Mouse (Mus musculus) limb, embryonic 14.5 days (tissue): ENCODE data around the gene Epha3. TPM values are rescaled to one million over a fixed set of nuclear protein-coding genes. Genes with fewer than 3 reads are reported as not detected.

ENCODE experiments used
- ATAC-seq: fragments of 200-750 bp; cut with Nextera tagmentation; 2 replicates; pipeline ENCODE4 v1.8.0; 2017; ENCODE audit warnings: low read depth, moderate number of reproducible peaks, moderate TSS enrichment; ENCODE audit not compliant: low FRiP score
- DNase-seq: peaks from one replicate; pipeline ENCODE4 v3.0.0-alpha.2; 2015; ENCODE audit warnings: low spot score
- H3K27ac ChIP-seq: fragments of 300-500 bp; sonication (generic); replicated peaks from 2 replicates; pipeline ENCODE4 v1.5.1; 2014; ENCODE audit warnings: low read depth, mild to moderate bottlenecking, low read length, moderate library complexity, mixed read lengths
- H3K27me3 ChIP-seq: fragments of 300-500 bp; sonication (generic); 2 replicates; pipeline ENCODE4 v1.6.1; 2014; ENCODE audit warnings: low read length, mixed read lengths; ENCODE audit not compliant: control insufficient read depth, insufficient read depth
- H3K36me3 ChIP-seq: fragments of 300-500 bp; sonication (generic); 2 replicates; pipeline ENCODE4 v1.6.1; 2014; ENCODE audit warnings: mild to moderate bottlenecking, low read length, moderate library complexity, mixed read lengths; ENCODE audit not compliant: control insufficient read depth, insufficient read depth
- H3K4me1 ChIP-seq: fragments of 300-500 bp; sonication (generic); 2 replicates; pipeline ENCODE4 v1.6.1; 2014; ENCODE audit warnings: antibody characterized with exemption, low read length, mixed read lengths; ENCODE audit not compliant: control insufficient read depth, insufficient read depth
- H3K4me2 ChIP-seq: fragments of 300-500 bp; sonication (generic); replicated peaks from 2 replicates; pipeline ENCODE4 v1.6.1; 2014; ENCODE audit warnings: low read depth, mild to moderate bottlenecking, low read length, moderate library complexity; ENCODE audit not compliant: severe bottlenecking
- H3K4me3 ChIP-seq: fragments of 300-500 bp; sonication (generic); replicated peaks from 2 replicates; pipeline ENCODE4 v1.5.1; 2014; ENCODE audit warnings: low read length
- H3K9ac ChIP-seq: fragments of 300-500 bp; sonication (generic); 2 replicates; pipeline ENCODE4 v1.6.1; 2014; ENCODE audit warnings: mild to moderate bottlenecking, low read depth, low read length, moderate library complexity; ENCODE audit not compliant: severe bottlenecking
- H3K9me3 ChIP-seq: fragments of 300-500 bp; sonication (generic); 2 replicates; pipeline ENCODE4 v1.6.1; 2016; ENCODE audit warnings: low read length; ENCODE audit not compliant: control insufficient read depth
- POLR2A ChIP-seq: fragments of 200-500 bp; IDR thresholded peaks from 2 replicates; pipeline ENCODE4 v1.8.0; 2012; ENCODE audit warnings: inconsistent platforms, mild to moderate bottlenecking, moderate library complexity, borderline replicate concordance; ENCODE audit not compliant: insufficient read depth, insufficient read length; ENCODE audit errors: extremely low read depth
- WGBS: fragments of 180-500 bp; shearing (Covaris S2); extraction: QIAGEN DNeasy Blood & Tissue Kit; methylation state at CpG from one replicate; pipeline ENCODE4 v1.1.7; 2014; 5-methylcytosine and 5-hydroxymethylcytosine counted together
- polyA plus RNA-seq, 2 experiments: library from polyadenylated mRNA; depleted of rRNA in 1 of 2; stranded (reverse) in 1 of 2; unstranded in 1 of 2; fragments of >200 nt; fragmentation: Nextera tagmentation in 1 of 2; extraction: Ambion mirVana in 1 of 2; gene quantifications; 2 replicates each; pipeline versions ENCODE4 v1.2.1 to v1.2.3; 2012 to 2014

Epha3 gene
- polyA plus RNA-seq, 2 experiments = 15.7 to 26.6 TPM

GRCm38 (mm10) chr16:63566106-63566836 is 297.7 kb downstream of the Epha3 start:
- Histone ChIP-seq H3K4me2 (no peak overlapping the region), H3K36me3 (no peaks in the 10 kb centered on the region), H3K27me3 (no peaks in the 10 kb centered on the region; the same call in 1 of the 2 replicates), H3K9ac (no peak overlapping the region), H3K27ac (no peak overlapping the region), H3K4me1 (no peaks in the 10 kb centered on the region), H3K4me3 (no peak overlapping the region), H3K9me3 (no peaks in the 10 kb centered on the region)
- ATAC-seq (no peak), DNase-seq (no peak)
- no peak for TF ChIP-seq POLR2A
- WGBS = 69% methylated on average over 17 of the region's 17 CpGs

- DNase-seq (peak; percentile 47), ATAC-seq (peak; percentile 88)
- Histone ChIP-seq H3K4me1 (no peaks in the 10 kb centered on the region), H3K36me3 (no peaks in the 10 kb centered on the region), H3K9ac (no peak overlapping the region), H3K27me3 (no peaks in the 10 kb centered on the region), H3K9me3 (no peaks in the 10 kb centered on the region), H3K4me2 (no peak overlapping the region), H3K27ac (no peak overlapping the region), H3K4me3 (no peak overlapping the region)
- no peak for TF ChIP-seq POLR2A
- 16% methylated on average over 6 of the region's 6 CpGs for WGBS
Measured at GRCm38 (mm10) chr16:63556410-63557146, 307.4 kb downstream of the Epha3 start.

- no peak overlapping the region for H3K4me3 ChIP-seq
- no peaks in the 10 kb centered on the region for H3K4me1 ChIP-seq
- ATAC-seq (no peak), DNase-seq (no peak)
- no peak overlapping the region for H3K27ac ChIP-seq
- no peak for TF ChIP-seq POLR2A
- H3K36me3 ChIP-seq = no peaks in the 10 kb centered on the region
- no peak overlapping the region for H3K4me2 ChIP-seq
- WGBS = 94% methylated on average over 7 of the region's 7 CpGs
- 0 out of 2 replicates have a peak, but pooled peaks cover 3% of the 10 kb centered on the region for H3K27me3 ChIP-seq
- H3K9me3 ChIP-seq = no peaks in the 10 kb centered on the region
- no peak overlapping the region for H3K9ac ChIP-seq
Measured at GRCm38 (mm10) chr16:63552531-63552930, 311.4 kb downstream of the Epha3 start.

- ATAC-seq = no peak
- no peak overlapping the region for H3K9ac ChIP-seq
- H3K4me2 ChIP-seq = no peak overlapping the region
- 0 out of 2 replicates have a peak, but pooled peaks cover 3% of the 10 kb centered on the region for H3K27me3 ChIP-seq
- no peaks in the 10 kb centered on the region for H3K4me1 ChIP-seq
- H3K4me3 ChIP-seq = no peak overlapping the region
- H3K9me3 ChIP-seq = no peaks in the 10 kb centered on the region
- H3K36me3 ChIP-seq = no peaks in the 10 kb centered on the region
- no peak overlapping the region for H3K27ac ChIP-seq
- DNase-seq = peak; percentile 38
- no peak for TF ChIP-seq POLR2A
Measured at GRCm38 (mm10) chr16:63539489-63539888, 324.5 kb downstream of the Epha3 start.

GRCm38 (mm10) chr16:63528821-63529220 is 335.2 kb downstream of the Epha3 start:
- H3K4me3 ChIP-seq = no peak overlapping the region
- DNase-seq = no peak
- ATAC-seq = no peak
- TF ChIP-seq POLR2A = no peak
- no peak overlapping the region for H3K9ac ChIP-seq
- no peaks in the 10 kb centered on the region for H3K36me3 ChIP-seq
- H3K27me3 ChIP-seq = no peaks in the 10 kb centered on the region
- no peak overlapping the region for H3K27ac ChIP-seq
- no peak overlapping the region for H3K4me2 ChIP-seq
- WGBS = 34% methylated on average over 2 of the region's 2 CpGs
- no peaks in the 10 kb centered on the region for H3K9me3 ChIP-seq
- H3K4me1 ChIP-seq = no peaks in the 10 kb centered on the region
